Comparison of ENCODE assay signal across 16 mouse cellular contexts in the genomic region with DNA sequence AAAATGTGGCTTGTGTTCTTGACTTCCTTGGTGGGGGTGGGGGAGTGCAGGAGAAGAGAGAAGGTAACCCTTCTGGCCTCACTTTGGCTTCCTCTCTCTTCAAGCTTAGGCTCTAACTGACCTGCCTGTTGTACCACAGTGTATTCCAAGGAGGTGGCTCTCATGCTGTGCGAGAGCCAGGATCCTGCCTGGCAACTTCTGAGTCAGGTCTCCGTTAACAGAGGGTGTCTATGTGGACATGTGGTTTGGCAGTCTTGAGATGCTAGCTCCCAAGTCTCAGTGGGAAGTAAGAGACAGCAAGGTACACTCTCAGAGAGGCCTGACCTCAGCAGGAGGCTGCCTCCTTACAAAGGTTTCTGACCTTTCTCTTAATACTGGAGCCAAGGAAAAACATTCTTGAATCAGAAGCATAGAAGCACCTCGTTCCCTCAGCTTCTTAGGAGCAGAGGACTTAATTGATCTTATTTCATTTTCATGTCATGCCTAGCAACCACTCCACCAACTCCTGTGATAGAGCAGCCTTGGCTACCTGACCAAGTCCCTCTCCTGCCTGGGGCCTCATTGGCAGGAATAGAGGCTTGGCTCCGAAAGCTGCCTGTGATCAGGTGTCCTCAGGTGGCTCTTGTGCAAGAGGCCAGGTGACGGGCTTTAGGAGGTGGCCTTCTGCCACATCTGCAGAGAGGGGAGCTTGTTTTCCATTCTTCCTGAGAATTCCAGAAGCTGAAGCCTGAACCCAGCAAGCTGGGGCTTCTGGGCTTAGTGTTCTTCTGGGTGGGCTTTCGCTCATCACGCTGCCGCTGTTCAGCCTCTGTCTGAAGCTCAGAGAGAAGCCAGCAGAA. TPM values are rescaled to one million over a fixed set of nuclear protein-coding genes. Genes with fewer than 3 reads are reported as not detected.
A peak's percentile ranks its signal among the peaks of the same experiment; 100 is the strongest.
DNase-seq lines count a peak whose midpoint lies in the region; ATAC-seq lines count a peak whose summit lies in the region.
"Had no signal": no experiment of that assay in that cellular context is flagged by ENCODE, and none has a peak within 500 bp of the region (broad histone marks: within the 10 kb centered on the region; RNA-seq: fewer than 3 reads in every experiment).

No protein-coding gene starts in this region.

- peaks cover 13% of the 10 kb centered on the region for H3K4me1 ChIP-seq in forebrain, embryonic 10.5 days
- H3K4me1 ChIP-seq in forebrain, embryonic 15.5 days = peaks cover 4% of the 10 kb centered on the region

- H3K9ac ChIP-seq in forebrain, embryonic 15.5 days (replicated peaks) = no peak overlapping the region
- H3K9ac ChIP-seq: heart, embryonic 15.5 days; hindbrain, embryonic 14.5 days had no signal

- H3K9me3 ChIP-seq in forebrain, embryonic 10.5 days = no peaks in the 10 kb centered on the region
- no peaks in the 10 kb centered on the region for H3K9me3 ChIP-seq in forebrain, embryonic 15.5 days
- H3K9me3 ChIP-seq: G1E; heart, embryonic 15.5 days; limb, embryonic 10.5 days had no signal

- no peak for ATAC-seq in forebrain, embryonic 15.5 days (replicated peaks)

- H3K4me3 ChIP-seq in forebrain, embryonic 10.5 days = no peak overlapping the region
- no peak overlapping the region for H3K4me3 ChIP-seq in forebrain, embryonic 15.5 days
- H3K4me3 ChIP-seq: heart, embryonic 15.5 days; limb, embryonic 10.5 days; myocyte had no signal

- 67% methylated on average over 8 of the region's 8 CpGs for WGBS in forebrain, embryonic 10.5 days
- 71% methylated on average over 8 of the region's 8 CpGs for WGBS in forebrain, embryonic 15.5 days

- no peaks in the 10 kb centered on the region for H3K36me3 ChIP-seq in forebrain, embryonic 10.5 days (replicated peaks)
- no peaks in the 10 kb centered on the region for H3K36me3 ChIP-seq in forebrain, embryonic 15.5 days
- H3K36me3 ChIP-seq: G1E; heart, embryonic 15.5 days; limb, embryonic 10.5 days had no signal

- H3K27me3 ChIP-seq in forebrain, embryonic 10.5 days (ENCODE audit: poor library complexity, severe bottlenecking) = peaks cover 11% of the 10 kb centered on the region
- peaks cover 5% of the 10 kb centered on the region; the same call in 1 of the 2 replicates for H3K27me3 ChIP-seq in forebrain, embryonic 15.5 days

- H3K4me2 ChIP-seq in forebrain, embryonic 15.5 days (replicated peaks) = no peak overlapping the region
- H3K4me2 ChIP-seq: heart, embryonic 15.5 days; hindbrain, embryonic 14.5 days had no signal

- H3K27ac ChIP-seq in forebrain, embryonic 10.5 days = peak overlapping the region; percentile 37; the same call in 1 of the 2 replicates
- no peak overlapping the region for H3K27ac ChIP-seq in forebrain, embryonic 15.5 days (replicated peaks)
- H3K27ac ChIP-seq: heart, embryonic 15.5 days; hindbrain, embryonic 14.5 days; limb, embryonic 10.5 days had no signal

- DNase-seq in forebrain, embryonic 10.5 days (ENCODE audit: extremely low spot score, low spot score) = no peak
- DNase-seq in cerebellum, adult 9-10 months = peak; percentile 50
- peak; percentile 15 for DNase-seq in gastrocnemius, postnatal 10 days
- peak; percentile 52 for DNase-seq in lung, postnatal 10 days
- DNase-seq in spleen, adult 12 weeks (ENCODE audit: low spot score) = no peak
- no peak for DNase-seq in ovary, postnatal 14 days (ENCODE audit: low spot score)
- no peak for DNase-seq in left cerebral cortex, adult 8-10 months (ENCODE audit: low spot score in 2 of 2)
- DNase-seq: kidney, adult 9 months; layer of hippocampus, adult 9-11 months; thymus, adult 2 months had no signal

RNA-seq across cellular contexts. Expression of a gene that starts 25.3 kb away (rescaled TPM):
- 82.5 and 87.6 TPM in 2 replicates for polyA plus RNA-seq in forebrain, embryonic 10.5 days (2016; fragmentation: Nextera tagmentation; extraction: Ambion mirVana)
- 110 TPM in 2 replicates for polyA plus RNA-seq in forebrain, embryonic 15.5 days (2015; fragmentation: Nextera tagmentation; extraction: Ambion mirVana)
- total RNA-seq in gastrocnemius, postnatal 10 days (2021) = 10 to 100 TPM; 47.7 to 48.6 TPM
- 10 to 100 TPM; 41.9 to 47.2 (median 44.4) TPM for total RNA-seq in left cerebral cortex, adult 8-10 months (2022)

RNA-seq across cellular contexts. Expression of a gene that starts 31.5 kb away (rescaled TPM):
- polyA plus RNA-seq in forebrain, embryonic 10.5 days (2016; fragmentation: Nextera tagmentation; extraction: Ambion mirVana) = 0.20 TPM in 1 of 2 replicates, not detected in the other
- polyA plus RNA-seq in forebrain, embryonic 15.5 days (2015; fragmentation: Nextera tagmentation; extraction: Ambion mirVana) = 0.08 TPM in 2 replicates
- under 1 TPM; 0.21 to 0.63 TPM for total RNA-seq in gastrocnemius, postnatal 10 days (2021)
- total RNA-seq in left cerebral cortex, adult 8-10 months (2022) = 1 to 10 TPM in 1 of 4 experiments, under 1 TPM in 3; 0.32 to 1.1 (median 0.68) TPM
- polyA plus RNA-seq: G1E had no signal

Comparison
In these comparisons a context has a peak if more than half of its experiments do, and no peak if none do; other contexts are left out.
1. DNase-seq: peak in cerebellum, adult 9-10 months (single experiment), gastrocnemius, postnatal 10 days (single experiment) and lung, postnatal 10 days (single experiment); none in forebrain, embryonic 10.5 days (single experiment), spleen, adult 12 weeks (single experiment), ovary, postnatal 14 days (single experiment) and left cerebral cortex, adult 8-10 months (0 of 2).